Mouse (Mus musculus): ENCODE measurements around the gene Dph1. TPM values are rescaled to one million over a fixed set of nuclear protein-coding genes. Genes with fewer than 3 reads are reported as not detected.

The Dph1 gene
- polyA plus RNA-seq, 1 experiment from 2014 or later: 21.1 TPM

DNA sequence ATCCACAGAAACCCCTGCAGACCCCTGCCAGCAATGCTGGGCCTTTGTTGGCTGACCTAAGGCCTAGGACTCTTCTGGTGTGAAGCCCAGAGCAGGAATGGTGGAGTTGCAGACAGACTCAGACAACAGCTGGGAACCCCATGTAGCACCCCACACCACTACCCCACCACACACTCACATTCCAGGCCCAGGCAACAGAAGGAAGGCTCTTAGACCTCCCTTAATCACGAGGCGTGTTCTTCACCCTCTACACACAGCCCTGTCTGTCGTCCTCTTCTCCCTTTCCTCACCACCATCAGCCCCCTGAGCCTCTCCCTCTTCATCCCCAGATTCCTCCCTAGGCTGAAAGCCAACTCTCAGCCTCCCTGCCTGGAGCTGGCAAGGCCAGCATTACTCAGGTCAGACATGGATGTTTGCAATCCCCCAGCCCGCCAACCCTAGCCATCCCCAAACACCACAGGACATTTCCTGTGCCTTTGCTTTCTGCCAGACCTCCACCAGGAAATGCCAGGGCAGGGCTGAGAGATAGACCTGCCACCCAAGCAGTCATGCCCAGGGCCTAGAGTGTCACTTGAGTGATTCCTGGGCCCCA is 29.5 kb downstream of the Dph1 start:
- no peak for DNase-seq (ENCODE audit: low spot score)
- ATAC-seq (ENCODE audit: insufficient read depth, low FRiP score, low TSS enrichment): no peak
- WGBS: 79% methylated on average over 4 of the region's 4 CpGs
- no peak overlapping the region for H3K9ac ChIP-seq (ENCODE audit: low read length)
- no peak overlapping the region for H3K4me2 ChIP-seq (ENCODE audit: low read depth)
- H3K36me3 ChIP-seq (ENCODE audit: control insufficient read depth, insufficient read depth, low read length): peaks cover 9% of the 10 kb centered on the region
- H3K4me1 ChIP-seq (ENCODE audit: control insufficient read depth, insufficient read depth, low read length): peaks cover 10% of the 10 kb centered on the region
- no peak overlapping the region for H3K4me3 ChIP-seq (ENCODE audit: low read depth, low read length)
- H3K27me3 ChIP-seq (ENCODE audit: control insufficient read depth, insufficient read depth, low read length): peaks cover 32% of the 10 kb centered on the region
- H3K27ac ChIP-seq (ENCODE audit: low read depth, low read length): no peak overlapping the region
- H3K9me3 ChIP-seq (ENCODE audit: control insufficient read depth, low read length): no peaks in the 10 kb centered on the region

DNA sequence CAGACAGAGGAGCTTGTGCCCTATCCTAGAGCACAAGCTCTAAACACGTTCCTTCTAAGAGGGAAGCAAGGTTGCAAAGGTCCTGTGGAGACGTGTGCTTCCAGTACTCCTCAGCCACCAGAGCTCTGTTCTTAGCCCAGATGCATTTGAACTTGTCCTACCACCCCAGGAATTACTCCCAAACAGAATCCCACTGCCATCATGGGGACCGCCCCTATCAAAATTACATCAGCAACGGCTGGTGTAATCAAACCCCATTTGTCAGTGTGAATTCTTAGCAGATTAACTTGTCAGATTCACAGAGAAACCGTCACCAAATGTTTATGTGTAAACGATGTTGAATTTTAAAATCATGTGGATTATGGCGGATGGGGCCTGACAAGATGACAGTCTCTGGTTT is 30.1 kb downstream of the Dph1 start:
- no peak overlapping the region for H3K4me3 ChIP-seq (ENCODE audit: low read depth, low read length)
- no peak overlapping the region for H3K4me2 ChIP-seq (ENCODE audit: low read depth)
- ATAC-seq (ENCODE audit: insufficient read depth, low FRiP score, low TSS enrichment) (no peak), DNase-seq (ENCODE audit: low spot score) (no peak)
- no peaks in the 10 kb centered on the region for H3K9me3 ChIP-seq (ENCODE audit: control insufficient read depth, low read length)
- H3K27me3 ChIP-seq (ENCODE audit: control insufficient read depth, insufficient read depth, low read length): peaks cover 27% of the 10 kb centered on the region
- WGBS: 87% methylated on average over 7 of the region's 7 CpGs
- peaks cover 9% of the 10 kb centered on the region for H3K36me3 ChIP-seq (ENCODE audit: control insufficient read depth, insufficient read depth, low read length)
- H3K27ac ChIP-seq (ENCODE audit: low read depth, low read length): no peak overlapping the region
- peaks cover 5% of the 10 kb centered on the region for H3K4me1 ChIP-seq (ENCODE audit: control insufficient read depth, insufficient read depth, low read length)
- H3K9ac ChIP-seq (ENCODE audit: low read length): no peak overlapping the region

DNA sequence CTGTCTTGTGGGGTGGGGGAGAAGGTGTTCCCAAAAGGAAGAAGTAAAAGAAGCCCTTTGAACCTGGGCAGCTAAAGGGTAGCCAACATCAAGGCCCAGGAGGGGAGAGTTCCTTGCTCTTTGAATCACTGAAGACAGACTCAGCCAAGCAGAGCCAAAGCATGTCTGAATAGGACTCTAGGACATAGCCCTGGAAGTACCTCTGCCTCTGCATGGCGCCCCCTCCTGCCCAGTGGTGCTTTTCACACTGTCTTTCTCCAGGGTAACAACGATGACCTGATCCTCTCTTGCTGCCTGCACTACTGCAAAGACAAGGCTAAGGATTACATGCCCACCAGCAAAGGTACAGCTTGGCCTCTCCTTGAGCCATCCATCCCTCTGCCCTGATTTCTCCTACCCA is 31.5 kb downstream of the Dph1 start:
- Histone ChIP-seq H3K9me3 (ENCODE audit: control insufficient read depth, low read length) (no peaks in the 10 kb centered on the region), H3K4me2 (ENCODE audit: low read depth) (no peak overlapping the region), H3K27me3 (ENCODE audit: control insufficient read depth, insufficient read depth, low read length) (peaks cover 13% of the 10 kb centered on the region), H3K9ac (ENCODE audit: low read length) (no peak overlapping the region), H3K4me1 (ENCODE audit: control insufficient read depth, insufficient read depth, low read length) (no peaks in the 10 kb centered on the region), H3K27ac (ENCODE audit: low read depth, low read length) (no peak overlapping the region), H3K36me3 (ENCODE audit: control insufficient read depth, insufficient read depth, low read length) (peaks cover 9% of the 10 kb centered on the region), H3K4me3 (ENCODE audit: low read depth, low read length) (no peak overlapping the region)
- WGBS: 54% methylated on average over 2 of the region's 2 CpGs
- DNase-seq (ENCODE audit: low spot score) (no peak), ATAC-seq (ENCODE audit: insufficient read depth, low FRiP score, low TSS enrichment) (no peak)

DNA sequence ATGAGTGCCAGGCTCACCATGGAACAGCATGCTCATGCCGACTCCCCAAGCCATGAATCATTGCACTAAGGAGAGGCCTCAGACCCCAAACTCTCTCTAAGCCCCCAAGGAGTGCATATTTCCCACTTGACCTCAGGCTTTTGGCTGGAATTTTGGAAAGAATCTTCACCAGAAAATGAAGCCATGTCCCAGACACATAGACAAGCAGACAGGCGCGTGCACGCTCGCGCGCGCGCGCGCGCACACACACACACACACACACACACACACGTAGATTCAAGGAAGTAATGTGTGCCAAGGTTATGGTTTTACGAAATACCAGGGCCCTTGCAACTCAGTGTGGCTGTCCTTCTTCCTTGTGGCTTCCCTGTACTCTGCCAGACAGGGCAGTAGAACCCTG is 32.6 kb downstream of the Dph1 start:
- Histone ChIP-seq H3K4me1 (ENCODE audit: control insufficient read depth, insufficient read depth, low read length) (no peaks in the 10 kb centered on the region), H3K4me3 (ENCODE audit: low read depth, low read length) (no peak overlapping the region), H3K27me3 (ENCODE audit: control insufficient read depth, insufficient read depth, low read length) (peaks cover 2% of the 10 kb centered on the region; the same call in 1 of the 2 replicates), H3K4me2 (ENCODE audit: low read depth) (no peak overlapping the region), H3K27ac (ENCODE audit: low read depth, low read length) (no peak overlapping the region), H3K9me3 (ENCODE audit: control insufficient read depth, low read length) (no peaks in the 10 kb centered on the region), H3K9ac (ENCODE audit: low read length) (no peak overlapping the region), H3K36me3 (ENCODE audit: control insufficient read depth, insufficient read depth, low read length) (peaks cover 6% of the 10 kb centered on the region)
- ATAC-seq (ENCODE audit: insufficient read depth, low FRiP score, low TSS enrichment) (no peak), DNase-seq (ENCODE audit: low spot score) (no peak)
- WGBS: 94% methylated on average over 14 of the region's 14 CpGs

DNA sequence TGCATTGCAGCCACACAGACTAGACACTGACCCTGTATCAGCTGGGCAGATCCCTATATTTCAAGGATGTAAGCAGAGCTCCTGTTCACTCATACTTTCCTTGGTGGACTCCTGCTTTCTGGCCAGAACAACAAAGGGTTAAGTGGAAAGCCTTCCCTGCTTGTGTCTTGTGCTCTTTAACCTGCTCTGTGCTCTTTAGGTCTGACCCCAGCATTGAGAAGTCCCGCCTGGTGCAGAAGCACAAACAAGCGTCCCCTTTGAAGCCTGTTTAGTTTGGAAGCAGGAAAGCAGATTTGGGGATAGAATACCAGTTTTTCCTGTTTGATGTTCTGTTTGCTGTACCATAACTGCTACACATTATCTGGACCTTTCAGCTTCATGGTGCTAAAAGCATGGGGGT is 33.1 kb downstream of the Dph1 start:
- H3K9ac ChIP-seq (ENCODE audit: low read length): no peak overlapping the region
- WGBS: 53% methylated on average over 2 of the region's 2 CpGs
- H3K4me2 ChIP-seq (ENCODE audit: low read depth): no peak overlapping the region
- ATAC-seq (ENCODE audit: insufficient read depth, low FRiP score, low TSS enrichment) (no peak), DNase-seq (ENCODE audit: low spot score) (no peak)
- H3K4me1 ChIP-seq (ENCODE audit: control insufficient read depth, insufficient read depth, low read length): no peaks in the 10 kb centered on the region
- no peaks in the 10 kb centered on the region for H3K9me3 ChIP-seq (ENCODE audit: control insufficient read depth, low read length)
- H3K27ac ChIP-seq (ENCODE audit: low read depth, low read length): no peak overlapping the region
- no peak overlapping the region for H3K4me3 ChIP-seq (ENCODE audit: low read depth, low read length)
- peaks cover 3% of the 10 kb centered on the region; the same call in 1 of the 2 replicates for H3K36me3 ChIP-seq (ENCODE audit: control insufficient read depth, insufficient read depth, low read length)
- H3K27me3 ChIP-seq (ENCODE audit: control insufficient read depth, insufficient read depth, low read length): no peaks in the 10 kb centered on the region

DNA sequence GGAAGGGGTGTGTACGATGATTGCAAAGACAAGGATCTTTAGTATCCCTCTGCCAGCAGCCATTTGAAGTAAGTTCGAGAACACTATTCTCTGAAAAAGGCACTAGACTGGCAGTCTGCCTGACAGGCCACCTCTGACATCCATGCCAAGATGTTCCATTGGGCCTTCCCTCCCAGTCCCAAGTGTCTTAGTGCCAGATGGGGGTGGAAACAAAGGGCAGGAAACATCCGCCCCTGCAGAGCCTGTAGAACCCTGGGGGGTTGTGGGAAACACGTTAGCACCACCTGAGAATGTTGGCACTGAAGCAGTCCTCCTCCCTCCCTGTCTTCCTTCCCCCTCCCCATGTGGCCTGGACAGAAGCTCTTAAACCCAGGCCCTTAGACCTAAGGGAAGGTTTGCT is 34.0 kb downstream of the Dph1 start:
- Histone ChIP-seq H3K4me3 (ENCODE audit: low read depth, low read length) (no peak overlapping the region), H3K4me2 (ENCODE audit: low read depth) (no peak overlapping the region), H3K9ac (ENCODE audit: low read length) (no peak overlapping the region), H3K36me3 (ENCODE audit: control insufficient read depth, insufficient read depth, low read length) (no peaks in the 10 kb centered on the region; the same call in 1 of the 2 replicates), H3K4me1 (ENCODE audit: control insufficient read depth, insufficient read depth, low read length) (no peaks in the 10 kb centered on the region), H3K27me3 (ENCODE audit: control insufficient read depth, insufficient read depth, low read length) (no peaks in the 10 kb centered on the region), H3K9me3 (ENCODE audit: control insufficient read depth, low read length) (no peaks in the 10 kb centered on the region), H3K27ac (ENCODE audit: low read depth, low read length) (no peak overlapping the region)
- ATAC-seq (ENCODE audit: insufficient read depth, low FRiP score, low TSS enrichment): no peak
- 59% methylated on average over 4 of the region's 4 CpGs for WGBS
- DNase-seq (ENCODE audit: low spot score): no peak

DNA sequence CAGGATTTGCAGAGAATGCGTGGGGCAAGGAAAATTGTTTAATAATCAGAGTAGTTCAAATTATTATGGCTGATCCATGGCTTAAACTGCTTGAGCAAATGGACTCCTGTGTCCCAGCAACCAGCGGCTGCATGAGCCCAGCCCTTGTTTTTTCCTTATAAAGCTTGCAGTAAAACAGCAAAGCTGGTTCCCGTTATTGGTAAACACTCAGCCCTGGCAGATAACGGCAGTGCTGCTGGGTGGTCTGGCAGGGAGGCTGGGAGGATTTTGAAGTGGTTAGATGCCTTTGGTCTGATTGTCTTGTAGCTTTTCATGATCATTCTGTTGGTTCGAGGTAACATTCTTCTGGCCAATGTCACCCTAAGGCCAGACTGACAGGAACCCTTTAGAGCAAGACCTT is 34.6 kb downstream of the Dph1 start:
- Histone ChIP-seq H3K9me3 (ENCODE audit: control insufficient read depth, low read length) (no peaks in the 10 kb centered on the region), H3K4me1 (ENCODE audit: control insufficient read depth, insufficient read depth, low read length) (no peaks in the 10 kb centered on the region), H3K9ac (ENCODE audit: low read length) (no peak overlapping the region), H3K4me3 (ENCODE audit: low read depth, low read length) (no peak overlapping the region), H3K27ac (ENCODE audit: low read depth, low read length) (no peak overlapping the region), H3K4me2 (ENCODE audit: low read depth) (no peak overlapping the region), H3K36me3 (ENCODE audit: control insufficient read depth, insufficient read depth, low read length) (no peaks in the 10 kb centered on the region; the same call in 1 of the 2 replicates), H3K27me3 (ENCODE audit: control insufficient read depth, insufficient read depth, low read length) (no peaks in the 10 kb centered on the region)
- DNase-seq (ENCODE audit: low spot score) (no peak), ATAC-seq (ENCODE audit: insufficient read depth, low FRiP score, low TSS enrichment) (no peak)
- WGBS: 80% methylated on average over 5 of the region's 5 CpGs

DNA sequence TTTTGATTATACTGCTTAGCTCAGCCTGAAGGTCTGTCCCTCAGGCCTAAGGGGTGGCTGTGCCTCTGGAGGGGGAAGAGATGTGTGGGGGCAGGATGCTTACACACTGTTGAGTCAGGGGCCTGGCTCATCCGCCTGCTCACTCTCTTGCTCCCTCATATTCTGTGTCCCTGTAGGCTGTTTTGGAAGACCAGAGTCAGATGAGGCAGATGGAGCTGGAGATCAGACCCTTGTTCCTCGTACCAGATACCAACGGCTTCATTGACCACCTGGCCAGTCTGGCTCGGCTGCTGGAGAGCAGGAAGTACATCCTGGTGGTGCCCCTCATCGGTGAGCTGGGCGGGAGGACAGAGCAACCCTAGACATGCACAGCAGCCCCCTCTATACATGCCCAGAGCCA is 35.1 kb downstream of the Dph1 start:
- no peak overlapping the region for H3K9ac ChIP-seq (ENCODE audit: low read length)
- no peaks in the 10 kb centered on the region for H3K27me3 ChIP-seq (ENCODE audit: control insufficient read depth, insufficient read depth, low read length)
- DNase-seq (ENCODE audit: low spot score): no peak
- H3K27ac ChIP-seq (ENCODE audit: low read depth, low read length): no peak overlapping the region
- no peaks in the 10 kb centered on the region for H3K4me1 ChIP-seq (ENCODE audit: control insufficient read depth, insufficient read depth, low read length)
- no peak overlapping the region for H3K4me3 ChIP-seq (ENCODE audit: low read depth, low read length)
- no peaks in the 10 kb centered on the region for H3K9me3 ChIP-seq (ENCODE audit: control insufficient read depth, low read length)
- no peak for ATAC-seq (ENCODE audit: insufficient read depth, low FRiP score, low TSS enrichment)
- no peak overlapping the region for H3K4me2 ChIP-seq (ENCODE audit: low read depth)
- 74% methylated on average over 6 of the region's 6 CpGs for WGBS
- H3K36me3 ChIP-seq (ENCODE audit: control insufficient read depth, insufficient read depth, low read length): no peaks in the 10 kb centered on the region; the same call in 1 of the 2 replicates

DNA sequence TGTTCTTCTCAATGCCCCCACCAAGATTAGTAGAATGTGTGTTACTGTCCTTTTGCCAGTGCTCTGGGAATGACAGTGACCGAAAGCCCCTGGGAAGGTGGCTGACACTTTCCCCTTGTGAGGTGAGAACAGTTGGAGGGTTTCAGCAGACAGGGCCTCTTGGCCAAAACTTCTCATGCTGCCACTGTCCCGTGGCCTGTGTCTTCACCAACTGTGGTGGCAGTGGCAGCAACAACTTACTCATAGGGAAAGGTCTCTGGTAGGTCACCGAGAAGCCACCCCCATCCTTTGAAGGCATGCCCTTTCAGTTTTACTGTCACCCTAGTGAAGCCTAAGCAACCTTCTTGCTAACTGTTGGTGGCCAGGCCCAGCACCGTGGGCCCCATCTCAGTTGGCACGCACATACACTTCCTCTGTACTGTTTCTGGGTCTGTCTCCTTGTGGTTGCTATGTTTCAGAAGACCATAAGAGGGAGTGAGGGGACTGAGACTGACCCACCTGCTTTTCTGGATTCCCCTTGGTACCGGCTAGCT is 36.9 kb downstream of the Dph1 start:
- H3K9ac ChIP-seq (ENCODE audit: low read length): no peak overlapping the region
- no peak overlapping the region for H3K27ac ChIP-seq (ENCODE audit: low read depth, low read length)
- H3K4me3 ChIP-seq (ENCODE audit: low read depth, low read length): no peak overlapping the region
- no peaks in the 10 kb centered on the region for H3K4me1 ChIP-seq (ENCODE audit: control insufficient read depth, insufficient read depth, low read length)
- WGBS: 83% methylated on average over 6 of the region's 6 CpGs
- H3K9me3 ChIP-seq (ENCODE audit: control insufficient read depth, low read length): no peaks in the 10 kb centered on the region
- no peaks in the 10 kb centered on the region for H3K27me3 ChIP-seq (ENCODE audit: control insufficient read depth, insufficient read depth, low read length)
- peaks cover 2% of the 10 kb centered on the region; the same call in 1 of the 2 replicates for H3K36me3 ChIP-seq (ENCODE audit: control insufficient read depth, insufficient read depth, low read length)
- ATAC-seq (ENCODE audit: insufficient read depth, low FRiP score, low TSS enrichment): no peak
- no peak overlapping the region for H3K4me2 ChIP-seq (ENCODE audit: low read depth)
- DNase-seq (ENCODE audit: low spot score): no peak

Measured in neural tube, embryonic 11.5 days (tissue).